Mouse (Mus musculus) intestine, embryonic 15.5 days (tissue): Measurements from ENCODE around the gene Olfr790. TPM values are rescaled to one million over a fixed set of nuclear protein-coding genes. Genes with fewer than 3 reads are reported as not detected.

Source experiments
- ATAC-seq: fragments of 200-750 bp; cut with Nextera tagmentation; 2 replicates; pipeline ENCODE4 v1.8.0; 2017; ENCODE audit warnings: moderate TSS enrichment, moderate library complexity
- H3K27ac ChIP-seq: fragments of 300-500 bp; sonication (generic); 2 replicates; pipeline ENCODE4 v1.5.1; 2015; ENCODE audit warnings: mild to moderate bottlenecking, inconsistent platforms
- H3K27me3 ChIP-seq: fragments of 300-500 bp; sonication (generic); replicated peaks from 2 replicates; pipeline ENCODE4 v1.6.1; 2015; ENCODE audit warnings: inconsistent platforms
- H3K36me3 ChIP-seq: fragments of 300-500 bp; sonication (generic); 2 replicates; pipeline ENCODE4 v1.6.1; 2015; ENCODE audit warnings: inconsistent platforms
- H3K4me1 ChIP-seq: fragments of 300-500 bp; sonication (generic); replicated peaks from 2 replicates; pipeline ENCODE4 v1.6.1; 2015; ENCODE audit warnings: inconsistent platforms
- H3K4me2 ChIP-seq: fragments of 300-500 bp; sonication (generic); replicated peaks from 2 replicates; pipeline ENCODE4 v1.6.1; 2015; ENCODE audit warnings: mild to moderate bottlenecking, inconsistent platforms
- H3K4me3 ChIP-seq: fragments of 300-500 bp; sonication (generic); replicated peaks from 2 replicates; pipeline ENCODE4 v1.5.1; 2015; ENCODE audit warnings: inconsistent platforms
- H3K9ac ChIP-seq: fragments of 300-500 bp; sonication (generic); 2 replicates; pipeline ENCODE4 v1.6.1; 2015; ENCODE audit warnings: inconsistent platforms
- H3K9me3 ChIP-seq: fragments of 300-500 bp; sonication (generic); 2 replicates; pipeline ENCODE4 v1.6.1; 2016; ENCODE audit warnings: inconsistent platforms
- WGBS: fragments of 180-500 bp; shearing (Covaris S2); methylation state at CpG from one replicate; pipeline ENCODE4 v1.1.7; 2015; 5-methylcytosine and 5-hydroxymethylcytosine counted together
- polyA plus RNA-seq: library from polyadenylated mRNA; unstranded; fragments of >200 nt; fragmentation: Nextera tagmentation; extraction: Ambion mirVana; gene quantifications from 2 replicates; pipeline ENCODE4 v1.2.1, GENCODE M21; 2015

The Olfr790 gene
- not detected in 2 replicates for polyA plus RNA-seq

GRCm38 (mm10) chr10:129498192-129498591 lies at the start of gene Olfr790:
Gene Olfr790, plus strand, starts transcription at chr10:129498492.
- Histone ChIP-seq H3K27me3 (no peaks in the 10 kb centered on the region), H3K27ac (no peak within 1 kb of the TSS), H3K4me3 (no peak within 1 kb of the TSS), H3K9ac (no peak within 1 kb of the TSS), H3K36me3 (no peaks in the 10 kb centered on the region), H3K9me3 (no peaks in the 10 kb centered on the region), H3K4me2 (no peak within 1 kb of the TSS), H3K4me1 (no peaks in the 10 kb centered on the region)
- no peak for ATAC-seq

GRCm38 (mm10) chr10:129461562-129461961 lies 36.7 kb upstream of the Olfr790 start, which contains the start of gene Olfr787:
Gene Olfr787, plus strand, starts transcription at chr10:129461862.
- Histone ChIP-seq H3K27me3 (no peaks in the 10 kb centered on the region), H3K27ac (no peak within 1 kb of the TSS), H3K9me3 (no peaks in the 10 kb centered on the region), H3K4me2 (no peak within 1 kb of the TSS), H3K36me3 (no peaks in the 10 kb centered on the region), H3K4me3 (no peak within 1 kb of the TSS), H3K4me1 (no peaks in the 10 kb centered on the region), H3K9ac (no peak within 1 kb of the TSS)
- WGBS = 88% methylated on average over 3 of the region's 3 CpGs
- no peak for ATAC-seq

- Histone ChIP-seq H3K4me3 (no peak within 1 kb of the TSS), H3K9me3 (no peaks in the 10 kb centered on the region), H3K27ac (no peak within 1 kb of the TSS), H3K4me2 (no peak within 1 kb of the TSS), H3K4me1 (no peaks in the 10 kb centered on the region), H3K9ac (no peak within 1 kb of the TSS), H3K36me3 (no peaks in the 10 kb centered on the region), H3K27me3 (no peaks in the 10 kb centered on the region)
- ATAC-seq = no peak
Measured at GRCm38 (mm10) chr10:129470698-129471097, 27.6 kb upstream of the Olfr790 start, which contains the start of gene Olfr788. Gene Olfr788, plus strand, starts transcription at chr10:129470998.

GRCm38 (mm10) chr10:129473256-129473655 lies 25.0 kb upstream of the Olfr790 start:
- no peaks in the 10 kb centered on the region for H3K36me3 ChIP-seq
- no peaks in the 10 kb centered on the region for H3K9me3 ChIP-seq
- no peak for ATAC-seq
- H3K9ac ChIP-seq = no peak overlapping the region
- no peaks in the 10 kb centered on the region for H3K27me3 ChIP-seq
- H3K4me2 ChIP-seq = no peak overlapping the region
- no peak overlapping the region for H3K27ac ChIP-seq
- WGBS = 61% methylated on average over 2 of the region's 2 CpGs
- H3K4me3 ChIP-seq = no peak overlapping the region
- no peaks in the 10 kb centered on the region for H3K4me1 ChIP-seq

GRCm38 (mm10) chr10:129473723-129474122 lies 24.6 kb upstream of the Olfr790 start:
- Histone ChIP-seq H3K9ac (no peak overlapping the region), H3K4me1 (no peaks in the 10 kb centered on the region), H3K4me2 (no peak overlapping the region), H3K36me3 (no peaks in the 10 kb centered on the region), H3K9me3 (no peaks in the 10 kb centered on the region), H3K4me3 (no peak overlapping the region), H3K27me3 (no peaks in the 10 kb centered on the region), H3K27ac (no peak overlapping the region)
- ATAC-seq = no peak

- no peak within 1 kb of the TSS for H3K9ac ChIP-seq
- no peak within 1 kb of the TSS for H3K4me2 ChIP-seq
- WGBS = 57% methylated on average over 2 of the region's 2 CpGs
- no peaks in the 10 kb centered on the region for H3K36me3 ChIP-seq
- no peaks in the 10 kb centered on the region for H3K4me1 ChIP-seq
- no peak within 1 kb of the TSS for H3K27ac ChIP-seq
- H3K4me3 ChIP-seq = no peak within 1 kb of the TSS
- ATAC-seq = no peak
- H3K9me3 ChIP-seq = no peaks in the 10 kb centered on the region
- H3K27me3 ChIP-seq = no peaks in the 10 kb centered on the region
Measured at GRCm38 (mm10) chr10:129484452-129484851, 13.8 kb upstream of the Olfr790 start, which contains the start of gene Olfr789. Gene Olfr789, plus strand, starts transcription at chr10:129484752.

- Histone ChIP-seq H3K9me3 (no peaks in the 10 kb centered on the region), H3K4me1 (no peaks in the 10 kb centered on the region), H3K36me3 (no peaks in the 10 kb centered on the region), H3K4me2 (no peak overlapping the region), H3K27me3 (no peaks in the 10 kb centered on the region), H3K4me3 (no peak overlapping the region), H3K9ac (no peak overlapping the region), H3K27ac (no peak overlapping the region)
- 74% methylated on average over 2 of the region's 2 CpGs for WGBS
- ATAC-seq = no peak
Measured at GRCm38 (mm10) chr10:129490101-129490500, 8.2 kb upstream of the Olfr790 start.

GRCm38 (mm10) chr10:129521492-129521891 lies 23.2 kb downstream of the Olfr790 start, which contains the start of gene Olfr791:
Gene Olfr791, plus strand, starts transcription at chr10:129521792.
- Histone ChIP-seq H3K4me2 (no peak within 1 kb of the TSS), H3K9me3 (no peaks in the 10 kb centered on the region), H3K27me3 (no peaks in the 10 kb centered on the region), H3K4me3 (no peak within 1 kb of the TSS), H3K27ac (no peak within 1 kb of the TSS), H3K4me1 (no peaks in the 10 kb centered on the region), H3K36me3 (no peaks in the 10 kb centered on the region), H3K9ac (no peak within 1 kb of the TSS)
- WGBS = 67% methylated on average over 3 of the region's 3 CpGs
- no peak for ATAC-seq

GRCm38 (mm10) chr10:129538862-129539261 lies 40.6 kb downstream of the Olfr790 start, which contains the start of gene Olfr792:
Gene Olfr792, plus strand, starts transcription at chr10:129539162.
- whole genome bisulfite sequencing = 83% methylated on average over 1 of the region's 1 CpGs
- no peak within 1 kb of the TSS for H3K27ac ChIP-seq
- no peak for ATAC-seq
- no peaks in the 10 kb centered on the region for H3K9me3 ChIP-seq
- H3K9ac ChIP-seq = no peak within 1 kb of the TSS
- H3K36me3 ChIP-seq = no peaks in the 10 kb centered on the region
- no peak within 1 kb of the TSS for H3K4me2 ChIP-seq
- no peak within 1 kb of the TSS for H3K4me3 ChIP-seq
- H3K4me1 ChIP-seq = no peaks in the 10 kb centered on the region
- H3K27me3 ChIP-seq = no peaks in the 10 kb centered on the region

- Histone ChIP-seq H3K4me2 (no peak overlapping the region), H3K27ac (no peak overlapping the region), H3K4me3 (no peak overlapping the region), H3K9ac (no peak overlapping the region), H3K4me1 (no peaks in the 10 kb centered on the region), H3K36me3 (no peaks in the 10 kb centered on the region), H3K9me3 (no peaks in the 10 kb centered on the region), H3K27me3 (no peaks in the 10 kb centered on the region)
- no peak for ATAC-seq
- 62% methylated on average over 1 of the region's 1 CpGs for WGBS
Measured at GRCm38 (mm10) chr10:129549354-129549753, 51.1 kb downstream of the Olfr790 start.

Other genes starting within 250 kb of the Olfr790 start
- not detected in 2 replicates for gene Olfr776, start 239.4 kb upstream of the Olfr790 start, polyA plus RNA-seq
- not detected in 2 replicates for gene Olfr777, start 227.0 kb upstream of the Olfr790 start, polyA plus RNA-seq
- not detected in 2 replicates for gene Olfr780, start 180.4 kb upstream of the Olfr790 start, polyA plus RNA-seq
- not detected in 2 replicates for gene Olfr781, start 169.6 kb upstream of the Olfr790 start, polyA plus RNA-seq
- gene Olfr782, start 149.6 kb upstream of the Olfr790 start, polyA plus RNA-seq = not detected in 2 replicates
- 0.09 TPM in 1 of 2 replicates, not detected in the other for gene Olfr784, start 114.4 kb upstream of the Olfr790 start, polyA plus RNA-seq
- gene Olfr785, start 93.1 kb upstream of the Olfr790 start, polyA plus RNA-seq = not detected in 2 replicates
- not detected in 2 replicates for gene Olfr786, start 71.2 kb upstream of the Olfr790 start, polyA plus RNA-seq
- not detected in 2 replicates for gene Olfr787, start 36.6 kb upstream of the Olfr790 start, polyA plus RNA-seq
- gene Olfr788, start 27.5 kb upstream of the Olfr790 start, polyA plus RNA-seq = not detected in 2 replicates
- gene Olfr789, start 13.7 kb upstream of the Olfr790 start, polyA plus RNA-seq = not detected in 2 replicates
- gene Olfr791, start 23.3 kb downstream of the Olfr790 start, polyA plus RNA-seq = not detected in 2 replicates
- not detected in 2 replicates for gene Olfr792, start 40.7 kb downstream of the Olfr790 start, polyA plus RNA-seq
- not detected in 2 replicates for gene Olfr794, start 69.2 kb downstream of the Olfr790 start, polyA plus RNA-seq
- gene Olfr796, start 114.1 kb downstream of the Olfr790 start, polyA plus RNA-seq = not detected in 2 replicates
- gene Olfr798, start 129.4 kb downstream of the Olfr790 start, polyA plus RNA-seq = not detected in 2 replicates
- gene Olfr799, start 139.0 kb downstream of the Olfr790 start, polyA plus RNA-seq = not detected in 2 replicates
- not detected in 2 replicates for gene Olfr800, start 159.2 kb downstream of the Olfr790 start, polyA plus RNA-seq
- not detected in 2 replicates for gene Olfr801, start 175.4 kb downstream of the Olfr790 start, polyA plus RNA-seq
- gene Olfr802, start 189.7 kb downstream of the Olfr790 start, polyA plus RNA-seq = not detected in 2 replicates
- gene Olfr803, start 195.8 kb downstream of the Olfr790 start, polyA plus RNA-seq = not detected in 2 replicates
- gene Olfr804, start 204.7 kb downstream of the Olfr790 start, polyA plus RNA-seq = not detected in 2 replicates
- not detected in 2 replicates for gene Olfr805, start 230.9 kb downstream of the Olfr790 start, polyA plus RNA-seq
- not detected in 2 replicates for gene Olfr806, start 243.4 kb downstream of the Olfr790 start, polyA plus RNA-seq